Mouse (Mus musculus): ENCODE data around the gene Phyhd1. TPM values are rescaled to one million over a fixed set of nuclear protein-coding genes. Genes with fewer than 3 reads are reported as not detected.

Phyhd1 gene
- polyA plus RNA-seq, 2 experiments: 9.8 to 15.9 TPM

GRCm38 (mm10) chr2:30263811-30264210 lies 2.2 kb upstream of the Phyhd1 start:
- ATAC-seq (ENCODE audit: insufficient read depth) (no peak), DNase-seq (ENCODE audit: low read depth in 3 of 3, low spot score in 3 of 3) (no peak)
- no peak for TF ChIP-seq CTCF (IDR thresholded peaks at IDR 0.05; ENCODE audit: low read depth)
- no peak for TF ChIP-seq EP300 (IDR thresholded peaks at IDR 0.05; ENCODE audit: low read depth)
- H3K9ac ChIP-seq (replicated peaks): no peak overlapping the region
- no peak overlapping the region for H3K4me3 ChIP-seq (ENCODE audit: insufficient read depth in 1 of 2, low read depth in 2 of 2, low read length in 2 of 2)
- H3K4me2 ChIP-seq (ENCODE audit: low read depth): no peak overlapping the region
- H3K9me3 ChIP-seq (ENCODE audit: control insufficient read depth, low read length): no peaks in the 10 kb centered on the region
- peaks cover 0 to 22% of the 10 kb centered on the region in 2 experiments; a peak in 3 of 4 replicates for H3K4me1 ChIP-seq (replicated peaks; ENCODE audit: control insufficient read depth in 2 of 2, insufficient read depth in 2 of 2, low read length in 1 of 2)
- WGBS (ENCODE audit: insufficient replicate concordance): 70% methylated on average over 6 of the region's 6 CpGs
- H3K27me3 ChIP-seq (ENCODE audit: control insufficient read depth, insufficient read depth, low read length): no peaks in the 10 kb centered on the region
- no peak overlapping the region for H3K27ac ChIP-seq
- peaks cover 20% of the 10 kb centered on the region for H3K36me3 ChIP-seq (replicated peaks; ENCODE audit: control insufficient read depth, insufficient read depth, low read depth)

GRCm38 (mm10) chr2:30264671-30265519 lies 1.1 kb upstream of the Phyhd1 start:
- Histone ChIP-seq H3K27ac (no peak overlapping the region), H3K4me1 (replicated peaks; ENCODE audit: control insufficient read depth in 2 of 2, insufficient read depth in 2 of 2, low read length in 1 of 2) (peaks cover 0 to 23% of the 10 kb centered on the region in 2 experiments; a peak in 3 of 4 replicates), H3K9me3 (ENCODE audit: control insufficient read depth, low read length) (no peaks in the 10 kb centered on the region), H3K27me3 (ENCODE audit: control insufficient read depth, insufficient read depth, low read length) (no peaks in the 10 kb centered on the region), H3K36me3 (replicated peaks; ENCODE audit: control insufficient read depth, insufficient read depth, low read depth) (peaks cover 16% of the 10 kb centered on the region), H3K4me3 (ENCODE audit: insufficient read depth in 1 of 2, low read depth in 2 of 2, low read length in 2 of 2) (no peak overlapping the region), H3K4me2 (ENCODE audit: low read depth) (no peak overlapping the region), H3K9ac (replicated peaks) (no peak overlapping the region)
- ATAC-seq (ENCODE audit: insufficient read depth) (no peak), DNase-seq (ENCODE audit: low read depth in 3 of 3, low spot score in 3 of 3) (no peak)
- WGBS (ENCODE audit: insufficient replicate concordance): 75% methylated on average over 7 of the region's 7 CpGs
- TF ChIP-seq CTCF (IDR thresholded peaks at IDR 0.05; ENCODE audit: low read depth): no peak
- TF ChIP-seq EP300 (IDR thresholded peaks at IDR 0.05; ENCODE audit: low read depth): no peak

- no peaks in the 10 kb centered on the region for H3K9me3 ChIP-seq (ENCODE audit: control insufficient read depth, low read length)
- DNase-seq (ENCODE audit: low read depth in 3 of 3, low spot score in 3 of 3): peak in 1 of 3 experiments; percentile 31
- no peak for TF ChIP-seq CTCF (IDR thresholded peaks at IDR 0.05; ENCODE audit: low read depth)
- TF ChIP-seq EP300 (IDR thresholded peaks at IDR 0.05; ENCODE audit: low read depth): no peak
- H3K4me2 ChIP-seq (ENCODE audit: low read depth): peak overlapping the region; percentile 17
- no peaks in the 10 kb centered on the region for H3K27me3 ChIP-seq (ENCODE audit: control insufficient read depth, insufficient read depth, low read length)
- H3K4me1 ChIP-seq (replicated peaks; ENCODE audit: control insufficient read depth in 2 of 2, insufficient read depth in 2 of 2, low read length in 1 of 2): peaks cover 0 to 23% of the 10 kb centered on the region in 2 experiments; a peak in 3 of 4 replicates
- peak overlapping the region; percentile 52 for H3K27ac ChIP-seq
- peak; percentile 56 for ATAC-seq (ENCODE audit: insufficient read depth)
- H3K4me3 ChIP-seq (ENCODE audit: insufficient read depth in 1 of 2, low read depth in 2 of 2, low read length in 2 of 2): peak overlapping the region; percentile 13 to 22; a peak in 2 of 4 replicates
- H3K36me3 ChIP-seq (replicated peaks; ENCODE audit: control insufficient read depth, insufficient read depth, low read depth): peaks cover 16% of the 10 kb centered on the region
- no peak overlapping the region for H3K9ac ChIP-seq (replicated peaks)
- WGBS (ENCODE audit: insufficient replicate concordance): 30% methylated on average over 4 of the region's 4 CpGs
These were observed 464 bp downstream of the Phyhd1 start for GRCm38 (mm10) chr2:30266392-30266941.

DNA sequence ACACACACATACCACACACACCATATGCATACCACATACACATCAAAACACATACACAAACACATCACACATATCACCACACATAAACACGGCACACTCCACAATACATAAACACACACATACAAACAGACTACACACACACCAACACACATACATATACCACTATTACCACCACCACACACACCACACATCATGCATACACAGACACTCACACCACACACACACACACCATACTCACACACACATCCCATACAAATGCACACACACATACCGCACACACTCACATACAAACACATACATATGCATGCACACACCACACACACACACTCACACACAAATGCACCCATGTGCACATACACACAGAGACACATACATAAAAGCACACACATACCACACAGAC lies 1.5 kb downstream of the Phyhd1 start:
- H3K4me1 ChIP-seq (replicated peaks; ENCODE audit: control insufficient read depth in 2 of 2, insufficient read depth in 2 of 2, low read length in 1 of 2): peaks cover 0 to 23% of the 10 kb centered on the region in 2 experiments; a peak in 3 of 4 replicates
- DNase-seq (ENCODE audit: low read depth in 3 of 3, low spot score in 3 of 3) (no peak), ATAC-seq (ENCODE audit: insufficient read depth) (no peak)
- peak overlapping the region; percentile 17 for H3K4me2 ChIP-seq (ENCODE audit: low read depth)
- H3K36me3 ChIP-seq (replicated peaks; ENCODE audit: control insufficient read depth, insufficient read depth, low read depth): peaks cover 9% of the 10 kb centered on the region
- TF ChIP-seq EP300 (IDR thresholded peaks at IDR 0.05; ENCODE audit: low read depth): no peak
- no peak for TF ChIP-seq CTCF (IDR thresholded peaks at IDR 0.05; ENCODE audit: low read depth)
- no peak overlapping the region for H3K9ac ChIP-seq (replicated peaks)
- H3K4me3 ChIP-seq (ENCODE audit: insufficient read depth in 1 of 2, low read depth in 2 of 2, low read length in 2 of 2): no peak overlapping the region
- 77% methylated on average over 2 of the region's 2 CpGs for WGBS (ENCODE audit: insufficient replicate concordance)
- H3K27ac ChIP-seq: no peak overlapping the region
- no peaks in the 10 kb centered on the region for H3K9me3 ChIP-seq (ENCODE audit: control insufficient read depth, low read length)
- H3K27me3 ChIP-seq (ENCODE audit: control insufficient read depth, insufficient read depth, low read length): no peaks in the 10 kb centered on the region

DNA sequence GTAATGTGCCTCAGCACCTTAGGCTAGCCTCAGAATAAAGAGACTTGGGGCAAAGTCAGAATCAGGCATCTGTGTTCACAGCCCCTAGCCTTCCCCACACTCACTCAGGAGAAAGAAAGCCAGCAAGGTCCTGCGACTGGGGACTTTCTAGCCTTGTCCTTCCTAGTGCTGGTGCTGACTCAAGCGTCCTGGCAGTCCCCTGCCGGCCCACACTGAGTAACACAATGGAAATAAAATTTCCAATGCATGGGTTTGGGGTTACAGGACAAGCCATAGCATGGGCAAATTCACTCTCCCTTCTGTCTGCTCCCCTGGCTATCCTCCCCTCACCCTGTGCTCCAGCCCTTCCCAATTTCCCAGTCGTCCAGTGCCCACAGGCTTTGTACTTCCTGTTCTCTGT lies 2.4 kb downstream of the Phyhd1 start:
- H3K36me3 ChIP-seq (replicated peaks; ENCODE audit: control insufficient read depth, insufficient read depth, low read depth): peaks cover 3% of the 10 kb centered on the region
- no peak for DNase-seq (ENCODE audit: low read depth in 3 of 3, low spot score in 3 of 3)
- H3K4me1 ChIP-seq (replicated peaks; ENCODE audit: control insufficient read depth in 2 of 2, insufficient read depth in 2 of 2, low read length in 1 of 2): peaks cover 0 to 23% of the 10 kb centered on the region in 2 experiments; a peak in 3 of 4 replicates
- no peak overlapping the region for H3K4me3 ChIP-seq (ENCODE audit: insufficient read depth in 1 of 2, low read depth in 2 of 2, low read length in 2 of 2)
- no peaks in the 10 kb centered on the region for H3K9me3 ChIP-seq (ENCODE audit: control insufficient read depth, low read length)
- no peak for ATAC-seq (ENCODE audit: insufficient read depth)
- no peak overlapping the region for H3K27ac ChIP-seq
- TF ChIP-seq EP300 (IDR thresholded peaks at IDR 0.05; ENCODE audit: low read depth) (no peak), CTCF (IDR thresholded peaks at IDR 0.05; ENCODE audit: low read depth) (no peak)
- 51% methylated on average over 4 of the region's 4 CpGs for WGBS (ENCODE audit: insufficient replicate concordance)
- H3K4me2 ChIP-seq (ENCODE audit: low read depth): no peak overlapping the region
- H3K9ac ChIP-seq (replicated peaks): no peak overlapping the region
- no peaks in the 10 kb centered on the region for H3K27me3 ChIP-seq (ENCODE audit: control insufficient read depth, insufficient read depth, low read length)

All from liver, embryonic 14.5 days (tissue).